Mouse (Mus musculus) bone marrow, adult 2 months (tissue): ENCODE measurements around the gene Eva1a.

ENCODE experiments used
- CTCF ChIP-seq: fragments of 200-500 bp; IDR thresholded peaks from 2 replicates; pipeline ENCODE4 v1.5.1; 2011; ENCODE audit warnings: low read length, control low read depth; ENCODE audit not compliant: control insufficient read depth, insufficient read depth
- POLR2A ChIP-seq: fragments of 200-500 bp; IDR thresholded peaks from 2 replicates; pipeline ENCODE4 v1.6.1; 2011; ENCODE audit warnings: low read depth, mild to moderate bottlenecking, control low read depth, low read length, borderline replicate concordance; ENCODE audit not compliant: control insufficient read depth

GRCm38 (mm10) chr6:82052726-82053118 lies 11.9 kb downstream of the Eva1a start:
- no peak for TF ChIP-seq CTCF
- TF ChIP-seq POLR2A, result no peak
